Mouse (Mus musculus): ENCODE results near the gene Olfr1260.

Gene Olfr1260

GRCm38 (mm10) chr2:89974184-89974583, at the start of gene Olfr1260:
Gene Olfr1260, plus strand, starts transcription at chr2:89974340.
- ATAC-seq (ENCODE audit: low TSS enrichment) = peak; percentile 70

- ATAC-seq (ENCODE audit: low TSS enrichment) = no peak
These were observed 47.1 kb upstream of the Olfr1260 start, which contains the start of gene Olfr1258 for GRCm38 (mm10) chr2:89927009-89927408. Gene Olfr1258, plus strand, starts transcription at chr2:89927309.

DNA sequence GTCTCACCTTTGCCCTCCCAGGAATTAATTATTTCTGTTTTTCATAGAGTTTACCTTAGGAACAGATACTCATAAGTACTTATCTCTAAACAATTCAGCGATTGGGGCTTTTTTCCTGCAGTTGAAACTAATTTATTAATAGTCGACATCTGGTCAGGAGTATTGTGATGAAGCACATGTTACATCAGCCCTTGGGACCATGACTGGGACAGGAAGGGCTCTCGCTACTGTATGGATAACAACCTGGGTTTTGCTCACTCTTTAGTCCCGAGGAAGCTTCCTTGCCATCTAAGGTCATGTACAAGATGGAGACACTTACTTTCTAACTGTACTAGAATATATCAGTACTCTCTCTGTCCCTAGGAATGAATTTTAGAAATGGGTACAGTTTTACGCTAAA, 25.6 kb upstream of the Olfr1260 start, which contains the start of gene Olfr1259:
Gene Olfr1259, minus strand, starts transcription at position 101 of the 400 bp plus-strand sequence.
- no peak for ATAC-seq (ENCODE audit: low TSS enrichment)

GRCm38 (mm10) chr2:89977709-89978108, 3.6 kb downstream of the Olfr1260 start:
- ATAC-seq (ENCODE audit: low TSS enrichment) = no peak

DNA sequence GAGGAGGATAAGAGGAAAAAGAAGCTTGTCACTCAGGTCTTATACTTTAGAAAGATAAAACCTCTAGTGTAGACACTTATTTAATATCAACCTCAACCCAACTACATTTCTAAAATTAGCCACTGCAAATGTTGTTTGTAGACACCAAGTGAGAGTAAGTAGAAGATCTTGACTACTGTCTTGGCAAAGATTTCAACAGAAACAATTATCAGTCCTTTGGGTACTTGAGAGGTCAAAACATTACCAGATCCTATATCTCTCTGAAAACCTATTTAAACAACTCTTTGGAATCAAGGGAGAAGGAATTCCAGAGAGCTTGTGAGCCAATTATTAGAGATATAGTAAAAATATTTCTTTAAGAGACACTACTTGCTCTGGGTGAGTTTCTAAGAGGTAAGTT, 16.8 kb downstream of the Olfr1260 start, which contains the start of gene Olfr1261:
Gene Olfr1261, plus strand, starts transcription at position 301 of the 400 bp plus-strand sequence.
- no peak for ATAC-seq (ENCODE audit: low TSS enrichment)

GRCm38 (mm10) chr2:89999845-90000244, 25.7 kb downstream of the Olfr1260 start, which contains the start of gene Olfr1262:
Gene Olfr1262, plus strand, starts transcription at chr2:90000145.
- ATAC-seq (ENCODE audit: low TSS enrichment) = no peak

- ATAC-seq (ENCODE audit: low TSS enrichment) = no peak
These were observed 37.7 kb downstream of the Olfr1260 start, which contains the start of gene Olfr1263 for GRCm38 (mm10) chr2:90011831-90012230. Gene Olfr1263, plus strand, starts transcription at chr2:90012131.

GRCm38 (mm10) chr2:90025477-90025876, 51.3 kb downstream of the Olfr1260 start, which contains the start of gene Olfr1264:
Gene Olfr1264, minus strand, starts transcription at chr2:90025577.
- no peak for ATAC-seq (ENCODE audit: low TSS enrichment)

Measured in frontal cortex, adult (tissue).